Mouse (Mus musculus): ENCODE measurements around the gene Bcat1. TPM values are rescaled to one million over a fixed set of nuclear protein-coding genes. Genes with fewer than 3 reads are reported as not detected.

The Bcat1 gene
- total RNA-seq, 1 experiment from 2014 or later = 15.8 TPM

GRCm38 (mm10) chr6:145009859-145010818 lies 65.8 kb downstream of the Bcat1 start:
- DNase-seq = peak; percentile 30

DNA sequence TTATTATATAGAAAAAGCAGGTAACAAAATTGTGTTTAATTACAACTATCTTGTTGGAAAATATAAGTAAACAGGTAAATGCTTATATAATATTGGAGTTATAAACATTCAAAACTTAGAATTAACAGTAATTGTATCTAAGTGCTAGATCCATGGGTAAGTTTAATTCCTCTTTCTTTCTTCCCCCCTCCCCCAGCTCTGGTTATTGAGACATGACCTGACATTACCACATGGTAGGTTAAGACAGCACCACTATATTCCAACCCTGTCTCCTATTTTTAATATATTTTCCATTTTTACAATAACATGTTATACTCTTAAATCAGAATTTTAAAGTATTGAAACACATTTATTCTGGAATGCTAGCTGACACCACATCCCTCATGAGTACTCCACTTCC lies 72.5 kb downstream of the Bcat1 start:
- no peak for DNase-seq

DNA sequence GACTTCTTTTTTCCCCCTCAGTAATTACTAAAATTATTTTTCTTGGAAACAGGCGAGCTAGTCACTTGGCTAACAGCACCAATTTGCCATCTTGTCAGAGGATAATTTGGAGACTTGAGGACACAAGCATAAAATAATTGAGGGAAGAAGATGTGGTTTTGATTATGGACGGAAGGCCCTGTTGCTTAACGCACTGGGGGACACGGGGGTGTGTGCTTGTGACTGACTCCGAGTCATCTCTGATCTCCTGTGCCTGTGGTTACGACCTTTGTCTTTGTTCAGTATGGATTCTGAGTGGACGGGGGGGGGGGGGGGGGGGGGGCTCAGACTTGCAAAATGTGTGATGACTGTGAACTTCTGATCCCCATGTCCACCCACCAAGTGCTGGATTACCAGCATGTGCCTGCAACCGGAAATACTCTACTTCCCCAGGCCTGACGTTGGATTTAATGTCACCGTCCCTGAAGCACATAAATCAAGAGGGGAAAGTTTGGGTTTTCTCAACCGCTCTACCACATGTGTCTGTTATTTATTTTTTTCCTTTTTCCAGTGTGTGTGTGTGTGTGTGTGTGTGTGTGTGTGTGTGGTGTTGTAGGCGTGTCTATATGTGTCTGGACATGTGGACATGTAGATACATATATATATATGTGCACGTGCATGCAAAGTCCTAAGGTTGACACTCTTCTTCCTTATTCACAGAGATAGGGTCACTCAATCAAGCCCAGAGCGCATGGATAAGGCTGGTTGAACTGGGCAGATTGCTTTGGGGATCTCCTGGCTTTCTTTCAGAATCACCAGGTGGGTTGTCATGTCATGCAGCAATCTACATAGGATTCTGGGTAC lies 73.7 kb downstream of the Bcat1 start:
- DNase-seq = no peak

DNA sequence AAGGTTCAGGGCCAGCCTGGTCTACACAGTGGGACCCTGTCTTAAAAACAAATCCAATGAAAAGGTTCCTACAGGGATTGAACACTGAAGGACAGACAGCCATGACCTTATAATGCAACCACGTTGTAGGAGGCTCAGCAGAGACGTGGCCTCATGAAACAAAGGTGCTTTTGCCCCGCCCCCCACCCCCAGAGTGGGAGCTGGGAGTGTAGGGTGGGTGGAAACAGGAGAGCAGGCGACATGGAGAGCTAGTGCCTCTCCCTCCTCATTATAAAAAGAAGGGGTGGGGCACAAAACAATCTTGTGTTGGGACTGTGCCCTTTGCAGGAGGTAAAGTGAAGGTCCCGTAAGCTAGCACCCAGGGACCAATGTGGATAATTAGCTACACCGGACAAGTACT lies 74.5 kb downstream of the Bcat1 start:
- no peak for DNase-seq

GRCm38 (mm10) chr6:144997229-144997628 lies 78.8 kb downstream of the Bcat1 start:
- no peak for DNase-seq

DNA sequence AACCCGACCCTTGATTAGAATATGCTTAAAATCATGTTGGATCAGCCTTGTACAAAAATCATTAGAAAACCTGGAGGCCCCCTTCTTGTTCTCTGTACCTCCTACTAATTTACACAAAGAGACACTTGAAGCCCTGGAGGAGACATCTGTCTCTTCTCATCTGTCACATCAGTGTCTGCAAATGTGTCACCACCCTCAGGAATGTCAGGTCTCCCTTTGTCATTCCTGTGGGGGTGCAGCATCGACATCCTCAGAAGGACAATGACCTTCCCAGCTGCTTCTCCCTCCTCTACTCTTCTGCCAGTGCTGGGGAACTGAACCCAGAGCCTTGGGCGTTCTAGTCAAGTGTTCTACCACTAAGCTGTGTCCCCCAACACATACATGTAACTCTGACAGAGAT lies 83.9 kb downstream of the Bcat1 start:
- DNase-seq = no peak

DNA sequence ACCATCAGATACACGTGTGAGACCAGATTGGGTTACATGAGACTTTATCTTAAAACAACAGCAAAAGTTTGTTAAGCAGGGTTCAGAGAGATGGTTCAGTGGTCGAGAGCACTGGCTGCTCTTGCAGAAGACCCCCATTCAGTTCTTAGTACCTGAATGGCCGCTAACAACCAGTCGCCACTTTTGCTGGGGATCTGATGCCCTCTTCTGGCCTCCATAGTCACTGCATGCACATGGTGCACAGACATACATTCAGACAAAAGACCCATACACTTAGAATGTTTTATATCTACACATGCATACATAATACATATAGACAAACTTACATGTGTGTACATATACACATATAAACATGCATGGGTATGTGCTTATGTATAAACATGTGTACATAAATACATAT lies 86.8 kb downstream of the Bcat1 start:
- DNase-seq = no peak

DNA sequence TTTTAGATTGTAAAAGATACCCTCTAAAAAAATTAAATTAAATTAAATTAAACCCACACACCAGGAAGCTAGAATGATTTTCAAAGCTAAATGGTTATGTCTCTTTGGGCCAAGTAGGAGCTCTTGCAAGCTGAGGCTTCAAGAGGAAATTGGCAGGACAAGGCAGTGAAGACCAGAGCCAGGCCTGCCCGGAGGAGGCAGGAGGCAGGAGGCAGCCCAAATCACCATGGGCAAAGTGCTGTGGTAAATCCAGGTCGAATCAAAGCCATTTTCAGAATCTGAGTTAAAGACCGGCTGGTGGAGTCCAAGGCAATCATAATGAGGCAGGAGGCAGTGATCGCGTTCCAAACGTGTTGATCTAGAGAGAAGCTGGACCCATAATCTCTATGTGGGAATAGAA lies 88.3 kb downstream of the Bcat1 start:
- no peak for DNase-seq

DNA sequence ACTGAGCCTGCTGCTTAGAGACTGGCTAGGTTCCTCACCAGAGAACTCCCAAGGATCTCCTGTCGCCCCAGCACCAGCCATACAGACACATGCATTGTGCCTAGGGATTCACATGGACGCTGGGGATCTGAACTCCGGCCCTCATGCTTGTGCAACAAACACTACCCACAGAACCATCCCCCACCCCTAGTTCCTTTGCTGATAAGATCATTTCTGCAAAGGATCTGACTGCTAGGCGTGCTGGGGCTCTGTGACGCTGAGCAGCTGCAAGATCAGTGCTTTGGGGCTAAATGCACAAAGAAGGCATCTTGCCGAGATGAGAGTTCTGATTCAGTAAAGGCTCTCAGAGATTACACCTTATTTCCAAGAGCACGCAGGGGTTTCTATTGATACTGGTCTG lies 88.8 kb downstream of the Bcat1 start:
- no peak for DNase-seq

DNA sequence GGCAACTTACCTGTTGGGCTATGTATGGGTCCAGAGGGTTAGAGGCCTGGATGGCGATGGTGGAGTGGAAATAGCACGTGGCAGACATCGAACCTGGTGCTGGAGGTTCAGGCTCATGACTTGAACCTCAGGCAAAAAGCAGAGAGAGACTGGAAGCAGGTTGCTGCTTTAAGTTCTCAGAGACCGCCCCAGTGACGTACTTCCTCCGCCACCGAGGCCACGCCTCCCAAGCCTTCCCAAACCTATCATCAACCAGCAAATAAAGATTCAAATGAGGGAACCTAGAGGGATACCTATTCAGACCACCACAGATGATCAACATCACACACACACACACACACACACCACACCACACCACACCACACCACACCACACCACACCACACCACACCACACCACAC lies 91.8 kb downstream of the Bcat1 start:
- no peak for DNase-seq

GRCm38 (mm10) chr6:144982093-144982492 lies 93.9 kb downstream of the Bcat1 start:
- no peak for DNase-seq

GRCm38 (mm10) chr6:144972351-144972750 lies 103.6 kb downstream of the Bcat1 start:
- no peak for DNase-seq

- DNase-seq = no peak
Measured at GRCm38 (mm10) chr6:144970900-144971299, 105.1 kb downstream of the Bcat1 start.

GRCm38 (mm10) chr6:144967536-144967935 lies 108.4 kb downstream of the Bcat1 start:
- DNase-seq = no peak

DNA sequence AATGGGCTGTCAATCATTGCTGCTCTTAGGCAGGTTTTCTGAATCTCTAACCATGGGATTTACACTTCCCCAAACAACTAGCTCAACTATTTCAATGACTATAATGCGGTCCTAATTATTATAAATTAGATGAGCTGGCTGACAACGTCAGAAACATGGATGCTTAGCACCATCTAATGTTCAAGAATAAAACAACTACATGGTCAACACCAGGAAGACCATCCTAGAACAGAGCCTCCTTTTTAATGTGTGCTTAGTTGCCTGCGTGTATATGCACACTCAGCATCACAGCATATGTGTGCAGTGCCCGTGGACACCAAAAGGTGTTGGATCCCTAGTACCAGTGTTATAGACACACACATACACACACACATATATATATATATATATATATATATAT lies 111.8 kb downstream of the Bcat1 start:
- no peak for DNase-seq

- DNase-seq = no peak
Measured at GRCm38 (mm10) chr6:144963156-144963555, 112.8 kb downstream of the Bcat1 start.

- DNase-seq = no peak
Measured at GRCm38 (mm10) chr6:144962013-144962354, 114.0 kb downstream of the Bcat1 start.

DNA sequence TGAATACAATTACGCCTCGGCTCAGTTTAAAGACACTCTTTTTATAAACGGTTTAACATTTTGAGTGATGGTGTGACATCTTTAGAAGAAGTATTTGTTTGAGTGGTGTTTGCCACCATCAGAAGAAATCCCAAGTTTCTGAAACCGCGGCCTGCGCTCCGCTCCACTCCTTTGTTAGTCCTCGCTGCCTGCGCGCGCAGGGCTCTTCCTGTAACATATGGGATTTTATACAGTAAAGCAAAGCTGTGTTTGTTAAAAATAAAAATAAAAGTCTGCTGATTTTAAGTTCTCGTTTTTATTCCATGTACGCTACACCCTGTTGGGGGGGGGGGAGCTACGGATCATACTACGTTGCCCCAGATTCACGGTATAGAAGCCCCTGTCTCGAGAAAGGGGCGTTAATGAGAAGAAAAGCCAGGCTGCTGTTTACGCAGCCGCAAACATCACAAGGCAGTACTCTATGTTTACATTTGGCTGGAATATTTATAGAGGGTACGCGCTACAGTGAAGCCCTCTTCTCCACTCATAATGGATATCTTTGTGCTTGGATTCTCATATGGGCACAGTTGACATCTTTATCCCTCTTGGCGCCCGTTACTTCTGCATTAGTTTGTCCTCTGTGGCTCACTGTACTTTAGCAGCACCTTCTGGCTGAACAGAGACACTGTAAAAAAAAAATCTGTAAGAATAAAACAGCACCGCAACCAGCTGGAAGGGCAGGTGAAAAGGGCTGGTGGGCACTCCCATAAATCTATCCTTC lies 114.6 kb downstream of the Bcat1 start:
- no peak for DNase-seq

DNA sequence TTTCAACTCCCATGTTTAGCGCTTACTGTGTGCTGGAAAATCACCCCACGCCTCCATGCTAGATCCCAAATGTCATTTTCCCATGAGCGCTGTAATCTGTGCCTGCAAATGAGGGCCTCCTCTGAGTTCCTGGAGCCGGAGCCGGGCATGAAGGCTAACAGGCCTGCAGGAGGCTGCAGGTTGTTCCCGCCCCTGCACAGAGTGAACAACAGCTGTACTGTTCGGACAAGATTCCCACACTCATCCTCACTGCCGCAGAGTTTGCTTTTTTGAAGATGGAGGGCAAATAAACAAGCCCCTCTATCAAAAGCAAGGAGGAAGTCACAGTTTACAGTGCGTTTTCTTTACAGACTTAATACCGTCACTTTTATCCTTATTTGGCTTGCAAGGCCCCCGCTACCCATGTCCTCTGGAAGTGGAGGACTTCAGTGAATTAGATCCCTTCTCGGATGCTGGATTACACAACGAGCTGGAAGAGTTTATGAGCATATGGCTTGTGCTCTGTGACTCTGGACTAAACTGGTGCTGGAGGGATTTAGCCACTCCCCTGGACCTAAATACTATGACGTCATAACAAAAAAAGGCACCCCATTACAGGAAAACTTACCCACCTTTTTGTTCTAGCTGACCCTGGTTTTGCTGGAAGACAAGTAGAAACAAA lies 120.0 kb downstream of the Bcat1 start:
- DNase-seq = no peak

- no peak for DNase-seq
Measured at GRCm38 (mm10) chr6:144952885-144953284, 123.1 kb downstream of the Bcat1 start.

DNA sequence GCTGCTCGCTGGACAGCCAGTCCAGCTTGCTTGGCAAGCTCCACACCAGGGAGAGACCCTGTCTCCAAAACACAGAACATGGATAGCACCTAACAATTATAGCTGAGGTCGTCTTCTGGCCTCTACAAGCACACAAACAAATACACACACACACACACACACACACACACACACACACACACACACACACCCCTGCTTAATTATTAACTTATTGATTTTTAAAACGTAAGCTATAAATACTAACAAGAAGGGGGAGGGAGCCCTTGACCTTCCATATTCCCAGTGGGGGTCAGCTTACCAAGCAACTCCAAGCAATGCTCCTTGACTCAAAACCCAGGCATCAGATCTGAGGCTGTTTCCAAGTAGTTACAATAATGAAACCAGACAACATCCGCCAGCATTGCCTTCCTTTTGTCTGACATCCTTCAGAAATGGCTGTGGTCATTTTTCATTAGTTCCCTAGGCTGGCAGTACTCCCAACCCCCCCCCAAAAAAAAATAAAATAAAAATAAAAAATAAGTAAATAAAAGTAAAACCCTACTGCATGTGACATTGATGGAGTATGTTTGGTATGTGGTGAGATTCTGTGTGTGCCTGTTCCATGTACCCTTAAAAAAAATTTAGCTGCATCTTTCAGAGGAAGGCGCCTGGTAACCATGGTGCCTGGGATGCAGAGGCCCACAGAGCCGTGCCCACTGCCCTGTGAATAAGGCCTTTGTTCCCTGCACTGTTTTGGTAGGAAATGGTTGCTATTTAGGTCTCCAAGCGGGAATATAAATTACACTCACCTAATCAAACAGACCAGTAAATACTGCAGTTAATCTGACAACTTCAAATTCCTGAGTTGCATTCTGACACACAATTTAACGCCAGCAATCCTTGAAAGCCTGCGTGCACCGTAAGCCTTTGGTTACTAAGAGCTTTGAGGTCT lies 131.3 kb downstream of the Bcat1 start:
- DNase-seq = no peak

Measured in adrenal gland, postnatal 25 days (tissue).